Mouse (Mus musculus) lung, postnatal 0 days (tissue): Measurements from ENCODE around the gene Gcn1l1. TPM values are rescaled to one million over a fixed set of nuclear protein-coding genes. Genes with fewer than 3 reads are reported as not detected.

Source experiments
- ATAC-seq: fragments of 200-750 bp; cut with Nextera tagmentation; 2 replicates; pipeline ENCODE4 v1.8.0; 2017; ENCODE audit warnings: moderate library complexity
- DNase-seq: peaks from one replicate; pipeline ENCODE4 v3.0.0-alpha.2; 2016; ENCODE audit warnings: low spot score
- H3K27ac ChIP-seq: fragments of 300-500 bp; sonication (generic); 2 replicates; pipeline ENCODE4 v1.5.1; 2014; ENCODE audit warnings: antibody characterized with exemption, mild to moderate bottlenecking, low read length, mixed read lengths
- H3K27me3 ChIP-seq: fragments of 300-500 bp; sonication (generic); replicated peaks from 2 replicates; pipeline ENCODE4 v1.6.1; 2014; ENCODE audit warnings: low read length, mixed read lengths; ENCODE audit not compliant: insufficient read depth
- H3K36me3 ChIP-seq: fragments of 300-500 bp; sonication (generic); 2 replicates; pipeline ENCODE4 v1.6.1; 2014; ENCODE audit warnings: low read length, mixed read lengths; ENCODE audit not compliant: insufficient read depth
- H3K4me1 ChIP-seq: fragments of 300-500 bp; sonication (generic); 2 replicates; pipeline ENCODE4 v1.6.1; 2014; ENCODE audit warnings: antibody characterized with exemption, low read depth, low read length, mixed read lengths; ENCODE audit not compliant: insufficient read depth
- H3K4me2 ChIP-seq: fragments of 300-500 bp; sonication (generic); replicated peaks from 2 replicates; pipeline ENCODE4 v1.6.1; 2014; ENCODE audit warnings: low read depth, mild to moderate bottlenecking, low read length, moderate library complexity, mixed read lengths
- H3K4me3 ChIP-seq: fragments of 300-500 bp; sonication (generic); 2 replicates; pipeline ENCODE4 v1.5.1; 2014; ENCODE audit warnings: low read depth, low read length
- H3K9ac ChIP-seq: fragments of 300-500 bp; sonication (generic); replicated peaks from 2 replicates; pipeline ENCODE4 v1.6.1; 2014; ENCODE audit warnings: low read depth, mild to moderate bottlenecking
- H3K9me3 ChIP-seq: fragments of 300-500 bp; sonication (generic); 2 replicates; pipeline ENCODE4 v1.6.1; 2016; ENCODE audit warnings: low read length, mixed read lengths
- CTCF ChIP-seq: IDR thresholded peaks from 2 replicates; pipeline ENCODE4 v1.5.1; 2016; ENCODE audit warnings: antibody characterized with exemption, mild to moderate bottlenecking
- EP300 ChIP-seq: IDR thresholded peaks from 2 replicates; pipeline ENCODE4 v1.6.1; 2016; ENCODE audit warnings: antibody characterized with exemption, mild to moderate bottlenecking, control low read depth
- WGBS: fragments of 180-500 bp; shearing (Covaris S2); extraction: QIAGEN DNeasy Blood & Tissue Kit; methylation state at CpG from one replicate; pipeline ENCODE4 v1.1.7; 2014; 5-methylcytosine and 5-hydroxymethylcytosine counted together
- polyA plus RNA-seq: library from polyadenylated mRNA; unstranded; fragments of >200 nt; fragmentation: Nextera tagmentation; extraction: Ambion mirVana; gene quantifications from 2 replicates; pipeline ENCODE4 v1.2.1, GENCODE M21; 2015

Gene Gcn1l1
- polyA plus RNA-seq, 1 experiment from 2014 or later, result 13.1 TPM

DNA sequence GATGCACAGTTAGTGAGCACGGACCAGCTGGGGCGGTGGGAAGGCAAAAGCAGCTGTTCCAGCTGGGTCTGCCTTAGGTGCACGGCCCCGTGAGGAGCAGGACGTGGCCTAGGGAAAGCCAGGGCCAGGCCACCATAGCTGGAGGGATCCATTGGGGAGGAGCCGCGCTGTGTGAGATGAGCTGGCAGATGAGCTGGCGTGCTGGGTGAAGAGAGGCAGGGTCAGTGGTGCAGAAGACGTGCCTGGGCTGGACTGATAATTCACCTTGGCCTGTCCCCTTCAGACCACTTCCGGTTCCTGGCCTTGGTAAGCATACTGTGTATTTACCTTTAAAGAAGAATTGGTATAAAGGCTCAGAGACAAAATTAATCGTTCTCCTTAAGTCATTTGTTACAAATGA is 46.5 kb downstream of the Gcn1l1 start:
- Histone ChIP-seq H3K36me3 (peaks cover 73% of the 10 kb centered on the region), H3K9ac (no peak overlapping the region), H3K27ac (no peak overlapping the region), H3K4me1 (no peaks in the 10 kb centered on the region), H3K4me3 (no peak overlapping the region), H3K9me3 (no peaks in the 10 kb centered on the region), H3K4me2 (no peak overlapping the region), H3K27me3 (no peaks in the 10 kb centered on the region)
- WGBS, result 90% methylated on average over 11 of the region's 11 CpGs
- no peak for ATAC-seq
- DNase-seq, result no peak
- TF ChIP-seq CTCF, result no peak
- no peak for TF ChIP-seq EP300

- Histone ChIP-seq H3K27me3 (no peaks in the 10 kb centered on the region), H3K4me3 (no peak overlapping the region), H3K27ac (no peak overlapping the region), H3K9ac (no peak overlapping the region), H3K36me3 (peaks cover 74% of the 10 kb centered on the region), H3K9me3 (no peaks in the 10 kb centered on the region), H3K4me1 (no peaks in the 10 kb centered on the region), H3K4me2 (no peak overlapping the region)
- WGBS, result 80% methylated on average over 9 of the region's 9 CpGs
- no peak for DNase-seq
- no peak for ATAC-seq
- TF ChIP-seq EP300 (no peak), CTCF (no peak)
These were observed 48.3 kb downstream of the Gcn1l1 start for GRCm38 (mm10) chr5:115613332-115613731.

DNA sequence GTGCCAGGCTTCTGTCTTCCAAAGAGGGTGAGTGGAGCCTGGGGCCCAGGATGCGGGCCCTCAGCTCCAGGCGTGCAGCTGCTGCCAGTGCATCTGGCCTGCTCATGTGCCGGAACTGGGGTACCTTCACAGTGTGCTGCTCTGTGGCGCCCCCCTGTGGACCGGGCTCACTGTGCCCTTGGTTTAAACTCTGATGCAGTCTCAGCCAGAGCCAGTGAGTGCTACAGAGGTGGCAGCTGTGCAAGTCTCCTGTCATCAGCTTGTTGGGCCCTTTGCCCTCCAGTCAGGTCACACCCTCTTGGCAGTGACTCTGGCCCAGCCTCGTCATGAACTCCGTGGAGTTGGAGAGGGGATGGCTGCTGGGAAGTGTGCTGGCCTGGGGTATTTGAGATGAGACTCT is 49.9 kb downstream of the Gcn1l1 start:
- ATAC-seq, result peak; percentile 46
- peak; percentile 32 for DNase-seq
- Histone ChIP-seq H3K4me1 (no peaks in the 10 kb centered on the region), H3K27me3 (no peaks in the 10 kb centered on the region), H3K9ac (no peak overlapping the region), H3K27ac (no peak overlapping the region), H3K4me2 (no peak overlapping the region), H3K36me3 (peaks cover 63% of the 10 kb centered on the region), H3K9me3 (no peaks in the 10 kb centered on the region), H3K4me3 (no peak overlapping the region)
- TF ChIP-seq EP300 (no peak), CTCF (peak; percentile 72)
- 68% methylated on average over 7 of the region's 7 CpGs for WGBS

DNA sequence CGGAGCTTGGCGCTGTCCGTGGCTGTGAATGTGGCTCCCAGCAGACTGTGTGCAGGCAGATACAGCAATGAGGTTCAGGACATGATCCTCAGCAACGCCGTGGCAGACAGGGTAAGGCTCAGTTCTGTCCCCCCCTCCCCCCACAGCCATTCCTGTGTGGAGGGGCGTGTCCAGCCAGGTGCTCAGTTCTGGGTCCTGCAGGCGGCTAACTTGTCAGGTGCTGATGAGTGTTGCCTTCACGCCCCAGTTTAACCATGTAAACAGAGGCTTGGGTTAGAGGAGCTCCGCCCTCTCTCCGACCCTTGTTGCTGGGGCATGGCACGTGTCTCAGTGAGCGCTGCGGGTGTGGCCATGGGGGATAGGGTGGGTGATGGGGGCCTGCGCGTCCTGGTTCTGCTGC is 54.6 kb downstream of the Gcn1l1 start:
- TF ChIP-seq CTCF (no peak), EP300 (no peak)
- H3K9me3 ChIP-seq, result no peaks in the 10 kb centered on the region
- peaks cover 41% of the 10 kb centered on the region for H3K36me3 ChIP-seq
- ATAC-seq, result no peak
- 87% methylated on average over 14 of the region's 15 CpGs for WGBS
- DNase-seq, result no peak
- H3K27me3 ChIP-seq, result no peaks in the 10 kb centered on the region
- no peak overlapping the region for H3K27ac ChIP-seq
- H3K9ac ChIP-seq, result no peak overlapping the region
- H3K4me2 ChIP-seq, result no peak overlapping the region
- no peak overlapping the region for H3K4me3 ChIP-seq
- no peaks in the 10 kb centered on the region for H3K4me1 ChIP-seq

DNA sequence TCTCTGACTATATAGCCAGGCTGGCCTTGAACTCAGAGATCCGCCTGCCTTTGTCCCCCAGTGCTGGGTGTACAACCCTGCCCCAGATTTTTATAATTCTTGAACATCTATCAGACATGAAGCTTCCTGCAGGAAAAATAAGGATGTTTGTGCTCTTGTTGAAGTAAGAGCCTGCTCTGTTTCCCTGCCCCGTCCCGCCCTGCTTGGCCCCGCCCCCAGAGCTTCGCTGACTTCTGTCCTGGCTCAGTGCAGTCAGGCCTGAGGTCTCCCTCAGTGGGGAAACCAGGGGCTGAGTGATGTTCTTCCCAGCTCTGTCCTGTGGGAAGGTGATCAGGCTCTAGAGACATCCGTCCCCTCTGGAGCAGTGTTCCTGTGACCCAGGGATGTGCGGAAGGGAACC is 57.6 kb downstream of the Gcn1l1 start:
- no peaks in the 10 kb centered on the region for H3K4me1 ChIP-seq
- ATAC-seq (0 out of 2 replicates have a peak, but pooled peaks have one; percentile 16), DNase-seq (no peak)
- no peak overlapping the region for H3K27ac ChIP-seq
- no peak overlapping the region for H3K4me3 ChIP-seq
- H3K9me3 ChIP-seq, result no peaks in the 10 kb centered on the region
- peaks cover 13% of the 10 kb centered on the region; the same call in 1 of the 2 replicates for H3K36me3 ChIP-seq
- 83% methylated on average over 7 of the region's 7 CpGs for WGBS
- TF ChIP-seq CTCF (no peak), EP300 (no peak)
- H3K9ac ChIP-seq, result no peak overlapping the region
- H3K27me3 ChIP-seq, result no peaks in the 10 kb centered on the region
- H3K4me2 ChIP-seq, result no peak overlapping the region

DNA sequence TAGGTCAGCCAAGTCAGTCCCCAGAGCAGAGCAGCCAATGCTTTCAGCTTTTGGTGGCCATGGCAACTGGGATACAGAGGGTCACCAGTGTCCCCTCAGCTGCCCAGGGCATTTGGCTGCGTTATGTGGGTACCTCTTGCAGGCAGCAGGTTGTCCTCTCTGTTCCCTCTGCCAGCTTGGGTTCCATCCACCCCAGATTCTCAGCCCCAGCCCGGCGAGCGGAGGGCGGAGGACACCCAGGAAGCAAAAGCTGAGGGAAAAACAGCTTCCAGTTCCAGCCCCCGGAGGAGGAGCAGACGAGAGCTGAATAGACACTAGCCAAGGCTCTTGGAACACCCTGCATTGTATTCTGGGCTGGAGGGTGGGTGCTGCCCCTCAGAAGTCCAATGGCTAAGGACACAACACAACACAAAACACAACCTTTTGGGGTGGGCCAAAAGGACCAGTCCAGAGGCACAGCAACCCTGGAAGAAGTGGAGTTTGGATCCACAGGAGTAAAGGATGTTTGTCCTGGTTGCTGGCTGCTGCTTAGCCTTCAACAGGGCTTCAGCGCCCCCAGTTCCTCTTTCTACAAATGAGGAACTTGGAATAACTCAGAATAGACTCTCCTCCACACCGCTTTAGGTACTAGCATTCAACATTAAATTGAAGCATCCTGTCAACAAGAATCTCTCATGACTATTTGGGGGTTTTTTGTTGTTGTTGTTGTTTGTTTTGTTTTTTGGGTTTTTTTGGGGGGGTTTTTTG is 58.8 kb downstream of the Gcn1l1 start:
- TF ChIP-seq CTCF (no peak), EP300 (no peak)
- WGBS, result 79% methylated on average over 9 of the region's 9 CpGs
- ATAC-seq, result no peak
- Histone ChIP-seq H3K27me3 (no peaks in the 10 kb centered on the region), H3K4me1 (no peaks in the 10 kb centered on the region), H3K4me2 (no peak overlapping the region), H3K36me3 (peaks cover 13% of the 10 kb centered on the region; the same call in 1 of the 2 replicates), H3K27ac (no peak overlapping the region), H3K9me3 (no peaks in the 10 kb centered on the region), H3K4me3 (no peak overlapping the region), H3K9ac (no peak overlapping the region)
- DNase-seq, result no peak
